Mouse (Mus musculus): Measurements from ENCODE around the gene Wdcp. TPM values are rescaled to one million over a fixed set of nuclear protein-coding genes. Genes with fewer than 3 reads are reported as not detected.

Gene Wdcp
- polyA plus RNA-seq, 1 experiment from 2014 or later: 19.9 TPM

DNA sequence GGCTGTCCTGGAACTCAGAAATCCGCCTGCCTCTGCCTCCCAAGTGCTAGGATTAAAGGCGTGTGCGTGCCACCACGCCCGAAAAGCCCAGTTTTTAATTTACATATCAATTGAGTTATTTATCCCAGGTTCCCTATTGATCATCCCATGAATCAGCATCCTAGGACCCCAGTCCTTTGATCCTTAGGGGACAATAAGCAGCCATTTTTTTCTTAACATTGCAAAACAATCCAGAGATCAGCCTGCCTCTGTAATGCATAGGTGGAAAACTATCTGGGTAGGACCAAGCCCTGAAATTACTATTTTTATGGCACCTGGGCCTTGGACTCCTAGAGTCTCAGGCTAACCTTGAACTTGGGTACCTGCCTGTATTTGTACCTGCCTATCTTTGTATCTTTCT lies 54.9 kb downstream of the Wdcp start:
- no peak overlapping the region for H3K4me3 ChIP-seq
- H3K4me2 ChIP-seq: no peak overlapping the region
- H3K27ac ChIP-seq: no peak overlapping the region
- WGBS (ENCODE audit: insufficient replicate concordance): 80% methylated on average over 5 of the region's 5 CpGs
- H3K9ac ChIP-seq: no peak overlapping the region
- H3K27me3 ChIP-seq (replicated peaks): no peaks in the 10 kb centered on the region
- H3K36me3 ChIP-seq: peaks cover 45% of the 10 kb centered on the region
- no peak for ATAC-seq
- H3K4me1 ChIP-seq: peaks cover 5% of the 10 kb centered on the region; the same call in 1 of the 2 replicates
- no peaks in the 10 kb centered on the region for H3K9me3 ChIP-seq (replicated peaks)

DNA sequence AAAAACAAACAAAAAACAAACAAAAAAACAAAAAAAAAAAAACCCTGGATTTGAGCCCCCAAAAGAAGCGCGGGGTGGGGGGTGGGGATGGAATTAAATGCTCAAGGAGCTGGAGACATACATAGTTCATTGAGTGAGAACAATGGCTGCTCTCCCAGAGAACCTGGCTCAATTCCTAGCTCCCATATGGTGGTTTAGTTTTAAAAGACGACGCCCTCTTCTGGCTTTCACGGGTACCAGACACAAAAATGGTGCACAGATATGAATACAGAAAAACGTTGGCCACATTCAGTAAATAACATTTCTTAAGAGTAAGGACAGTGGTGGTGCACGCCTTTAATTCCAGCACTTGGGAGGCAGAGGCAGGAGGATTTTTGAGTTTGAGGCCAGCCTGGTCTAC lies 62.8 kb downstream of the Wdcp start:
- Histone ChIP-seq H3K4me3 (peak overlapping the region; percentile 79), H3K4me2 (peak overlapping the region; percentile 82), H3K27me3 (replicated peaks) (no peaks in the 10 kb centered on the region), H3K9ac (peak overlapping the region; percentile 93), H3K27ac (peak overlapping the region; percentile 99), H3K4me1 (peaks cover 28% of the 10 kb centered on the region), H3K9me3 (replicated peaks) (no peaks in the 10 kb centered on the region), H3K36me3 (peaks cover 24% of the 10 kb centered on the region)
- ATAC-seq: no peak
- 53% methylated on average over 7 of the region's 7 CpGs for WGBS (ENCODE audit: insufficient replicate concordance)

DNA sequence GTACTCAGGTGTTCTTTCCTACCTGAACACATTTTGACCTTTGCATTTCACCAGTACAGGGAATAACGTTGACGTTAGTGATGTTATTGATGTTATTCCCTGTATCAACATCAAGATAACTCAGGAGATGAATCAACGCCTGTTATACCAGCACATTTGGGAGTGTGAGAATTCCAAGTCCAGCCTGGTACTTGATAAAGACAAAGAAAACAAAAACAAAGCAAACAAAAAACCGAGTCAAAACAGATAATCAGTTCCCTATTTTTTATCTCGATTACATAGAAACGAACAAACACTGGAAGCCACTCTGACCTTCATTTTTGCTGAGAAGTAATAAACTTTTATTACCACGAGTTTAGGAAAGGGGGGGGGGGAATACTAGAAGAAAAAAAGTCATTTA lies 63.4 kb downstream of the Wdcp start:
- peaks cover 28% of the 10 kb centered on the region for H3K4me1 ChIP-seq
- H3K36me3 ChIP-seq: peaks cover 19% of the 10 kb centered on the region
- H3K9ac ChIP-seq: peak overlapping the region; percentile 93
- H3K27me3 ChIP-seq (replicated peaks): no peaks in the 10 kb centered on the region
- peak overlapping the region; percentile 99 for H3K27ac ChIP-seq
- WGBS (ENCODE audit: insufficient replicate concordance): 12% methylated on average over 7 of the region's 7 CpGs
- ATAC-seq: no peak
- H3K4me3 ChIP-seq: peak overlapping the region; percentile 79
- H3K9me3 ChIP-seq (replicated peaks): no peaks in the 10 kb centered on the region
- H3K4me2 ChIP-seq: peak overlapping the region; percentile 82

DNA sequence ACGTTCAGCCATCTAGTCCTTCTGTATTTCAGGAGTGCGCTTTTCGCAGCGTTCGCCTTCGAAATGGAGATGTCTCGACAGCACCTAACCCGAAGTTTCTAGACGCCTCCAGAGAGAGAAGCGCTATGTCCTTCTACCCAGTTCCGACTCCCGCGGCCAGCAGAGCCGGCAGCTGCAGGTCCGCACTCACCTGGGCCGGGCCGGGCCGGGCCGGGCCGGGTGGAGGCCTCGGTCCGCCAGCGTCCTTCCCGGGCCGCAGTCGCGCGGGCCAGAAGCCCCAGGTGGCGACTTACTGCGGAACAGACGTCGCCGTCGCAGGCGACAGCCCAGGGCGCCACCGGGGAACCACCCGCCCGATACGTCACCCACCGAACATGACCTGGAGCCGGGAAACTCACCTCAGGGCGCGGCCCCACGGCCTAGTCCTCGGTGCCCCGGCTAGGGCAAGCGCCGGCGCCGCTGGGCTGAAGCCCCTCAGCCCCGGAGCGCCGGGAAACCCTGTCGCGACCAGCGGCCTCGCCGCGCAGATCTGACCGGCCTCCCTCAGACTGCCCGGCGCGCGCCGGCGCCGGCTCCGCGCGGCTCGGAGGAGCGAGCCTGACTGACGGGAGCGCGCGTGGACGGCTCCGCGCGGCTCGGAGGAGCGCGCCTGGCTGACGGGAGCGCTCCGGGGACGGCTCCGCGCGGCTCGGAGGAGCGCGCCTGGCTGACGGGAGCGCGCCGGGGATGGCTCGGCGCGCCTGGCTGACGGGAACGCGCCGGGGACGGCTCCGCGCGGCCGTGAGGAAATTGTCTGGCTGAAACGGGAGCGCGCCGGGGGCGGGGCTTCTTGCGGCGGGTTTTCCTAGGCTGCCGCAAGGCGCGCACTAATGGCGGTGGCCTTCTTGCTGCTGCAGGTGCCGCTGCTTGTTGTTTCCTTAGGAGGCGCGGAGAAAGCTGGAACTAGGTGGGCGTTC lies 64.1 kb downstream of the Wdcp start, which contains the start of gene Ubxn2a:
Ubxn2a (minus strand) TSS at position 755 of the 956 bp plus-strand sequence.
- peak within 1 kb of the TSS; percentile 93 for H3K9ac ChIP-seq

DNA sequence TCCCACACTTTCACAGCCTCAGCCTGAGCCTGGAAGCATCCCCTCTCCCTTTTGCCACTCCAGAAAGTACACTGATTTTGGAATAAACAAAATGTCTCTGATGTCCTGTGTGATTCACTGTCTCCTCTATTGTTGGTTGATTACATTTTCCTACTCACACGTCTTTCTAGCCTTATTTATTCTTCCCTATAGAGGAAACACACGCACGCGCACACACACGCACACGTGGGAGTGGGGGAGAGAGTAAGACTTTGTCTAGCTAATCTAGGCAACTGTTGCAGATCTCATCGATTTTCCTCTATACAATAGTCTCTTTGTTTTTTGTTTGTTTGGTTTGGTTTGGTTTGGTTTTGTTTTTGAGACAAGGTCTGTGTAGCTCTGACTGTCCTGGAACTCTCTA lies 65.3 kb downstream of the Wdcp start:
- H3K4me1 ChIP-seq: peaks cover 28% of the 10 kb centered on the region
- WGBS (ENCODE audit: insufficient replicate concordance): 81% methylated on average over 7 of the region's 7 CpGs
- H3K4me2 ChIP-seq: peak overlapping the region; percentile 82
- no peak overlapping the region for H3K9ac ChIP-seq
- no peaks in the 10 kb centered on the region for H3K27me3 ChIP-seq (replicated peaks)
- peaks cover 11% of the 10 kb centered on the region for H3K36me3 ChIP-seq
- H3K27ac ChIP-seq: no peak overlapping the region
- no peaks in the 10 kb centered on the region for H3K9me3 ChIP-seq (replicated peaks)
- H3K4me3 ChIP-seq: peak overlapping the region; percentile 79
- ATAC-seq: no peak

More for the DNA sequence above, 64.1 kb downstream of the Wdcp start, which contains the start of gene Ubxn2a:
- under 1% methylated on average over 125 of the region's 125 CpGs for WGBS (ENCODE audit: insufficient replicate concordance)
- peaks cover 15% of the 10 kb centered on the region for H3K36me3 ChIP-seq
- no peaks in the 10 kb centered on the region for H3K27me3 ChIP-seq (replicated peaks)
- H3K4me2 ChIP-seq: peak within 1 kb of the TSS; percentile 82
- peaks cover 28% of the 10 kb centered on the region for H3K4me1 ChIP-seq
- peak within 1 kb of the TSS; percentile 79 for H3K4me3 ChIP-seq
- ATAC-seq: peak; percentile 94
- no peaks in the 10 kb centered on the region for H3K9me3 ChIP-seq (replicated peaks)
- H3K27ac ChIP-seq: peak within 1 kb of the TSS; percentile 99

Other genes starting within 250 kb of the Wdcp start
- 0.20 TPM in 1 of 2 replicates, not detected in the other for gene Fam228a, start 104.9 kb upstream of the Wdcp start, polyA plus RNA-seq (2016; fragmentation: Nextera tagmentation; extraction: Ambion mirVana)
- gene Pfn4, start 74.3 kb upstream of the Wdcp start, polyA plus RNA-seq (2016; fragmentation: Nextera tagmentation; extraction: Ambion mirVana): 1.7 and 1.8 TPM in 2 replicates
- 0.93 and 2.6 TPM in 2 replicates for gene Fam228b, start 74.0 kb upstream of the Wdcp start, polyA plus RNA-seq (2016; fragmentation: Nextera tagmentation; extraction: Ambion mirVana)
- gene Sf3b6, start 25.8 kb upstream of the Wdcp start, polyA plus RNA-seq (2016; fragmentation: Nextera tagmentation; extraction: Ambion mirVana): 193 and 203 TPM in 2 replicates
- gene Fkbp1b, start 1.7 kb upstream of the Wdcp start, polyA plus RNA-seq (2016; fragmentation: Nextera tagmentation; extraction: Ambion mirVana): 5.0 and 5.2 TPM in 2 replicates
- 94.8 TPM in 2 replicates for gene Mfsd2b, start 31.1 kb downstream of the Wdcp start, polyA plus RNA-seq (2016; fragmentation: Nextera tagmentation; extraction: Ambion mirVana)
- gene Ubxn2a, start 64.4 kb downstream of the Wdcp start, polyA plus RNA-seq (2016; fragmentation: Nextera tagmentation; extraction: Ambion mirVana): 48.0 and 50.9 TPM in 2 replicates
- gene Atad2b, start 74.0 kb downstream of the Wdcp start, polyA plus RNA-seq (2016; fragmentation: Nextera tagmentation; extraction: Ambion mirVana): 12.8 and 15.2 TPM in 2 replicates

Data from liver, embryonic 12.5 days (tissue).